Mouse (Mus musculus) spleen, adult 2 months (tissue): ENCODE data around the gene Rps6kc1. TPM values are rescaled to one million over a fixed set of nuclear protein-coding genes. Genes with fewer than 3 reads are reported as not detected.

Source experiments
- DNase-seq, 2 experiments: peaks; one replicate each; pipeline versions ENCODE4 v3.0.0 to v3.0.0-alpha.2; 2012 to 2021; ENCODE audit warnings: low spot score in 2 of 2, low read depth in 1 of 2
- H3K27ac ChIP-seq: fragments of 200-500 bp; 2 replicates; pipeline ENCODE4 v1.5.1; 2012; ENCODE audit warnings: low read length, inconsistent platforms; ENCODE audit not compliant: insufficient read depth
- H3K27me3 ChIP-seq: fragments of 200-500 bp; 2 replicates; pipeline ENCODE4 v1.6.1; 2012; ENCODE audit warnings: mild to moderate bottlenecking, moderate library complexity, low read length, inconsistent platforms; ENCODE audit not compliant: control insufficient read depth, insufficient read depth
- H3K36me3 ChIP-seq: fragments of 200-500 bp; 2 replicates; pipeline ENCODE4 v1.6.1; 2012; ENCODE audit warnings: mild to moderate bottlenecking, low read length, inconsistent platforms; ENCODE audit not compliant: control insufficient read depth, insufficient read depth
- H3K4me1 ChIP-seq: fragments of 200-500 bp; 2 replicates; pipeline ENCODE4 v1.6.1; 2011; ENCODE audit warnings: inconsistent platforms; ENCODE audit not compliant: control insufficient read depth, insufficient read depth, insufficient read length
- H3K4me3 ChIP-seq: fragments of 200-500 bp; 2 replicates; pipeline ENCODE4 v1.5.1; 2011; ENCODE audit warnings: mild to moderate bottlenecking, inconsistent platforms; ENCODE audit not compliant: insufficient read depth, insufficient read length; ENCODE audit errors: extremely low read depth
- CTCF ChIP-seq: fragments of 200-500 bp; IDR thresholded peaks from 2 replicates; pipeline ENCODE4 v1.5.1; 2011; ENCODE audit warnings: mild to moderate bottlenecking, inconsistent platforms; ENCODE audit not compliant: insufficient read depth, insufficient read length, insufficient replicate concordance; ENCODE audit errors: extremely low read depth
- POLR2A ChIP-seq: fragments of 200-500 bp; IDR thresholded peaks from 2 replicates; pipeline ENCODE4 v1.6.1; 2011; ENCODE audit warnings: low read depth, low read length, inconsistent platforms
- WGBS: fragments of 180-500 bp; shearing (Covaris S2); methylation state at CpG from one replicate; pipeline ENCODE4 v1.1.7; 2018; 5-methylcytosine and 5-hydroxymethylcytosine counted together
- polyA plus RNA-seq: library from polyadenylated mRNA; depleted of rRNA; stranded (reverse); fragments of >200 nt; gene quantifications from 2 replicates; pipeline ENCODE4 v1.2.3, GENCODE M21; 2012

The Rps6kc1 gene
- polyA plus RNA-seq, 1 experiment: 6.4 TPM

DNA sequence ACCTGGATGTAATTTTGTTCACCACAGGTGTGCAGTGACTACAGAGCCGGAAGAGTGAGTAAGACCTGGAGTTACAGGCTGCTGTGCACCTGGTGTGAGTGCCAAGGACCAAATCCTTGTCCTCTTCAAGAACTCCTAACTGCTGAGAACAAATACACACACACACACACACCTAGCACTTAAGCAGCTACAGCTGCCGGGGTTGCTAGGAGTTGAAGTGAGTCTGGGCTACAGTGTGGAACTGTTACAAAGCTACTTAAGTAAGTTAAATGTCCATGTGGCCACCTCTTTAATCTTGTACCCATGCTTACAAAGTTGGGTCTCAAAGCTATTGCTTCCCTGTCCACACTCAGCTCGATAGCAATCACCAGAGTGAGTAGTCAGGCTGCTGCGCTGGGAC is 25.6 kb downstream of the Rps6kc1 start:
- 93% methylated on average over 4 of the region's 4 CpGs for WGBS
- Histone ChIP-seq H3K27me3 (no peaks in the 10 kb centered on the region), H3K4me3 (no peak overlapping the region), H3K4me1 (no peaks in the 10 kb centered on the region), H3K27ac (no peak overlapping the region), H3K36me3 (peaks cover 1% of the 10 kb centered on the region; the same call in 1 of the 2 replicates)
- TF ChIP-seq CTCF (no peak), POLR2A (no peak)
- no peak for DNase-seq

DNA sequence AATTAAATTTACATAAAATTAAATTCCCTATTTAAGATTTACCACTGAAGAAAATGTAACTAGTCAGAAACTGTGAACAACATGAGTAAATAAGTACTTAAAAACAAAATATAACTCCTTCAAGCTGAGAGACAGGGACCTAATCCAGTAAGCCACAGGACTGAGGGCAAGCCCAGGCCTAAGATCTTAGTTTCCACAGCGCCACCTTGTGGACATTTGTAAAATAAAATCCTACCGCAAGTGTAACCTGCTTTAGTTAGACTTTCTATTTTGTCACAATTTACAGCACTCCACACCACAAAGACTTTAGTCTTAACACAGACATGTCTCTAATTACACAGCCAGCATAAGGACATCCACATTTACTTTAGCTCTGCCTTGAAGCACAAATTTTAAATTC is 30.1 kb downstream of the Rps6kc1 start:
- no peak overlapping the region for H3K27ac ChIP-seq
- 14% methylated on average over 2 of the region's 2 CpGs for WGBS
- H3K27me3 ChIP-seq: no peaks in the 10 kb centered on the region
- TF ChIP-seq POLR2A (no peak), CTCF (peak; percentile 24; the same call in 1 of the 2 replicates)
- H3K36me3 ChIP-seq: peaks cover 1% of the 10 kb centered on the region; the same call in 1 of the 2 replicates
- DNase-seq: peak; percentile 18 to 19
- H3K4me1 ChIP-seq: no peaks in the 10 kb centered on the region
- no peak overlapping the region for H3K4me3 ChIP-seq

DNA sequence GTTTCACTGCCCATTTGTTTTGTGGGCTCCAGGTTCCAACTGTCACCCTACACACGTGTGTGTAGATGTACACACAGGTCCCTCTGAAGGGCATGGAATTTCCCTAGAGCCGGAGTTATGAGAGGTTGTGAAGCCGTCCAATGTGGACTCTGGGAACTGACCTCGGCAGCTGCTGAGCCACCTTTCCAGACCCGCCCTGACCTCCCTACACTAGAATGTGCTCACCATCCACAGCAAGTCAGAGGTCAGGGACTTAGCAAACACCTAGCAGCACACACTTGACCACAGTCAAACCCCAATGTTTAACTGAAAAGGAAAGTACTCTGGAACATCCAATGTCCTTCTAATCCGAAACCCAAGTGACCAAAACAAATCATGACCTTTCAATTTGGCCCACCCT is 30.9 kb downstream of the Rps6kc1 start:
- Histone ChIP-seq H3K4me1 (no peaks in the 10 kb centered on the region), H3K27ac (no peak overlapping the region), H3K27me3 (no peaks in the 10 kb centered on the region), H3K4me3 (no peak overlapping the region), H3K36me3 (peaks cover 1% of the 10 kb centered on the region; the same call in 1 of the 2 replicates)
- TF ChIP-seq CTCF: no peak
- no peak for TF ChIP-seq POLR2A
- DNase-seq: no peak
- WGBS: 88% methylated on average over 6 of the region's 6 CpGs

DNA sequence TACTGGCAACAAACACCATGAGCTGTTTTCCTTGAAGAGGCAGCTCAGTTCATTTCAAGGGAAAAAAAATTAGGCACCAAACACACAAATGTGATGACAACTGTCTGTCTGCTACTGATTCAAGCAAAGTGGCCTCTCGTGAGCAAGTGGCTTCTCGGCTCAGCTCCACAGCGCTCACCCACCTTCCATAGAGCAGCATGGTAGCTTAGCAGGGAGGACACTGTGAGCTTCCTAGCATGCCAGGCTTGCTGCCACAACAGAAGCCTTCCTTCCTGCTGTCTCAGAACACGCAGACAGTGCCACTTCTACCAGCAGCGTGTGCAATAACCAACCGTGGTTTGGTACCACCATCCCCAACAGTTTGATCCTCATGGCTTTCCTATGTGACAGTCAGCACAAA is 35.8 kb downstream of the Rps6kc1 start:
- H3K36me3 ChIP-seq: no peaks in the 10 kb centered on the region
- TF ChIP-seq POLR2A: no peak
- no peak for TF ChIP-seq CTCF
- no peak for DNase-seq
- H3K4me3 ChIP-seq: no peak overlapping the region
- H3K4me1 ChIP-seq: no peaks in the 10 kb centered on the region
- no peaks in the 10 kb centered on the region for H3K27me3 ChIP-seq
- no peak overlapping the region for H3K27ac ChIP-seq
- 83% methylated on average over 6 of the region's 6 CpGs for WGBS

DNA sequence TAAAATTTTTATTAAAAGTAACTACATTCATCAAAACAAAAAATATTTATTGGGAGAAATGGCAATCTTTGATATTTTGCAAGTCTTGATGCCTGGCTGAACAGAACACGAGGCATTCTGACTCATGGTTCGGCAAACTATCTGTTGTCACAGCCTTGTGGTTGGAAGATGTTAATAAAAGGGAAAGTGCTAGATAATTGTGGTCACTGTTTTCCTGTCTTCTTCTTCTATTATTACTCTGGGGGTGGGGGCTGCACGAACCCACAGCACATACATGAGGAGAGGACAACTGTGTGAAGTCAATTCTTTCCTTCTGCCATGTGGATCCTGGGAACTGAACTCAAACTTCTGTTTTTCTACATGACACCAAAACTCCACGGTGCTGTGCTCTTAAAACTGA is 36.5 kb downstream of the Rps6kc1 start:
- TF ChIP-seq POLR2A: no peak
- TF ChIP-seq CTCF: no peak

DNA sequence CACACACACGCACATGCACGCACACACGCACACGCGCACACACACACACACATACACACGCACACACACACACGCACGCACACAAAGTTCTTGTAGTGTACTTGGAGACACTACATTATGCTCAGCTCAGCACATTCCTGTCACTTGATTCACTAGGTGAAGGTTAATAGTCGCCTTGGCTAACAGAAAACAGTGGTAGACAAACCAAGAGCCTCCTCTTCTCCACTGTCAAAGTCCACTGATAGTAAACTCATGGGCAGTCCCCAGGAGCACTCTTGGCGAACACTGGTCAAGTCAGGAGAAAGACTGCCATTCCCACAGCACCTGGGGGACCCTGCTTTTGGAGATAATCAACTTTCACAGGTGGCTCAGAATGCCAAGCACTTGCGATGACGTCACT is 40.5 kb downstream of the Rps6kc1 start:
- Histone ChIP-seq H3K36me3 (no peaks in the 10 kb centered on the region), H3K4me1 (no peaks in the 10 kb centered on the region), H3K27ac (no peak overlapping the region), H3K4me3 (no peak overlapping the region), H3K27me3 (no peaks in the 10 kb centered on the region)
- no peak for TF ChIP-seq CTCF
- TF ChIP-seq POLR2A: no peak
- DNase-seq: no peak
- WGBS: 93% methylated on average over 12 of the region's 12 CpGs

More for the DNA sequence above, 36.5 kb downstream of the Rps6kc1 start:
- 50% methylated on average over 4 of the region's 4 CpGs for WGBS
- no peak overlapping the region for H3K4me3 ChIP-seq
- no peaks in the 10 kb centered on the region for H3K4me1 ChIP-seq
- no peaks in the 10 kb centered on the region for H3K36me3 ChIP-seq
- no peak overlapping the region for H3K27ac ChIP-seq
- no peak for DNase-seq
- no peaks in the 10 kb centered on the region for H3K27me3 ChIP-seq

DNA sequence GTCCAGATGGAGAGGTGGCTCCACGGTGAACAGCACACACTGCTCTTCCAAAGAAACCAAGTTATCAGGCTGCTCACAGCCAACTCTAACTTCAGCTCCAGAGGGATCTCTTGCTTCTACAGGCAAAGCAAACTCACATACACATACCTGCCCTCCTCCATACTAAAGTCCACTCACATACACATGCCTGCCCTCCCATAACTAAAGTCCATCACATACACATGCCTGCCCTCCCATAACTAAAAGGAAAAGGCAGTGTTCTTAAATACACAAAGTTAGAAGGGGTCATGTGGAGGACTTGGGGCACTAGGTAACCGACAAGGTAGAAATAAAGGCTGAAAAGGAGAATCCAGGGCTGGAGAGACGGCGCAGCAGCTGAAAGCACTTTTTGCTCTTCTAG is 41.6 kb downstream of the Rps6kc1 start:
- no peaks in the 10 kb centered on the region for H3K27me3 ChIP-seq
- 93% methylated on average over 4 of the region's 4 CpGs for WGBS
- no peak overlapping the region for H3K4me3 ChIP-seq
- H3K36me3 ChIP-seq: no peaks in the 10 kb centered on the region
- no peak overlapping the region for H3K27ac ChIP-seq
- TF ChIP-seq POLR2A (no peak), CTCF (no peak)
- H3K4me1 ChIP-seq: no peaks in the 10 kb centered on the region
- DNase-seq: no peak
